Mouse (Mus musculus): ENCODE measurements around the gene Baiap2.

GRCm38 (mm10) chr11:119901174-119901573 lies 41.4 kb upstream of the Baiap2 start:
- TF ChIP-seq CTCF (IDR thresholded peaks at IDR 0.05; ENCODE audit: control insufficient read depth, insufficient read depth, insufficient replicate concordance, low read depth, low read length) (no peak), POLR2A (IDR thresholded peaks at IDR 0.05; ENCODE audit: control insufficient read depth, low read depth, low read length) (no peak)

Data from testis, adult 2 months (tissue).